In genomic region chr5:123094238-123094991, GRCm38 (mm10) we compare ENCODE assay signal across 9 mouse cellular contexts. TPM values are rescaled to one million over a fixed set of nuclear protein-coding genes. Genes with fewer than 3 reads are reported as not detected.
DNase-seq lines count a peak whose midpoint lies in the region; ATAC-seq and TF ChIP-seq lines count a peak whose summit lies in the region.
"Had no signal": no experiment of that assay in that cellular context is flagged by ENCODE, and none has a peak within 500 bp of the region (broad histone marks: within the 10 kb centered on the region; RNA-seq: fewer than 3 reads in every experiment).

No protein-coding gene starts in this region.

- H3K36me3 ChIP-seq in intestine, embryonic 15.5 days, result no peaks in the 10 kb centered on the region
- H3K36me3 ChIP-seq in intestine, postnatal 0 days (ENCODE audit: control insufficient read depth, insufficient read depth), result no peaks in the 10 kb centered on the region
- H3K36me3 ChIP-seq in heart, adult 2 months (ENCODE audit: control insufficient read depth, insufficient read depth, low read length), result no peaks in the 10 kb centered on the region
- H3K36me3 ChIP-seq: embryonic facial prominence, embryonic 15.5 days had no signal

- peak; percentile 68; the same call in 1 of the 2 replicates for ATAC-seq in intestine, embryonic 15.5 days
- no peak for ATAC-seq in intestine, postnatal 0 days
- ATAC-seq in megakaryocyte-erythroid progenitor cell, adult 5-6 weeks (replicated peaks; ENCODE audit: low FRiP score, low TSS enrichment, poor library complexity, severe bottlenecking), result peak; percentile 84

- no peak for TF ChIP-seq CTCF in intestine, postnatal 0 days (IDR thresholded peaks at IDR 0.05; ENCODE audit: low read depth)
- 0 out of 2 replicates have a peak, but pooled peaks have one; percentile 7 for TF ChIP-seq CTCF in bone marrow macrophage, adult 2 months (IDR thresholded peaks at IDR 0.05; ENCODE audit: low read depth, low read length)
- TF ChIP-seq CTCF in heart, adult 2 months (IDR thresholded peaks at IDR 0.05), result no peak

- peaks cover 2% of the 10 kb centered on the region; the same call in 1 of the 2 replicates for H3K79me2 ChIP-seq in heart, adult 2 months (replicated peaks; ENCODE audit: control insufficient read depth, insufficient read depth, low read length)

- no peak overlapping the region for H3K27ac ChIP-seq in intestine, embryonic 15.5 days
- H3K27ac ChIP-seq in intestine, postnatal 0 days (ENCODE audit: low read depth, low read length), result no peak overlapping the region
- no peak overlapping the region for H3K27ac ChIP-seq in bone marrow macrophage, adult 2 months (ENCODE audit: insufficient read depth, low read depth, low read length)
- no peak overlapping the region for H3K27ac ChIP-seq in heart, adult 2 months
- H3K27ac ChIP-seq: embryonic facial prominence, embryonic 15.5 days had no signal

- H3K9ac ChIP-seq in intestine, embryonic 15.5 days, result no peak overlapping the region
- H3K9ac ChIP-seq in intestine, postnatal 0 days (ENCODE audit: low read depth, low read length), result no peak overlapping the region
- H3K9ac ChIP-seq in heart, adult 2 months (ENCODE audit: low read depth, low read length), result no peak overlapping the region
- H3K9ac ChIP-seq: embryonic facial prominence, embryonic 15.5 days had no signal

- 74% methylated on average over 25 of the region's 25 CpGs for WGBS in intestine, embryonic 15.5 days
- WGBS in intestine, postnatal 0 days, result 74% methylated on average over 25 of the region's 25 CpGs
- 79% methylated on average over 25 of the region's 25 CpGs for WGBS in heart, adult 2 months

- peak; percentile 47 for DNase-seq in kidney, adult 18-20 months
- no peak for DNase-seq in gastrocnemius, adult 18-20 months (ENCODE audit: low spot score)
- DNase-seq in heart, adult 2 months, result no peak
- no peak for DNase-seq in lung, postnatal 10 days

- no peaks in the 10 kb centered on the region for H3K27me3 ChIP-seq in intestine, embryonic 15.5 days (replicated peaks)
- H3K27me3 ChIP-seq in intestine, postnatal 0 days (replicated peaks; ENCODE audit: control insufficient read depth, insufficient read depth, low read length), result no peaks in the 10 kb centered on the region
- H3K27me3 ChIP-seq in heart, adult 2 months (ENCODE audit: control insufficient read depth, insufficient read depth, low read length), result no peaks in the 10 kb centered on the region
- H3K27me3 ChIP-seq: embryonic facial prominence, embryonic 15.5 days had no signal

- H3K9me3 ChIP-seq in intestine, embryonic 15.5 days, result no peaks in the 10 kb centered on the region
- H3K9me3 ChIP-seq in intestine, postnatal 0 days (ENCODE audit: control insufficient read depth), result no peaks in the 10 kb centered on the region
- H3K9me3 ChIP-seq: embryonic facial prominence, embryonic 15.5 days had no signal

- H3K4me3 ChIP-seq in intestine, embryonic 15.5 days (replicated peaks), result no peak overlapping the region
- H3K4me3 ChIP-seq in intestine, postnatal 0 days (ENCODE audit: low read depth, low read length), result no peak overlapping the region
- no peak overlapping the region for H3K4me3 ChIP-seq in bone marrow macrophage, adult 2 months (ENCODE audit: insufficient read depth, low read length)
- no peak overlapping the region for H3K4me3 ChIP-seq in heart, adult 2 months
- H3K4me3 ChIP-seq: embryonic facial prominence, embryonic 15.5 days had no signal

- TF ChIP-seq EP300 in heart, adult 2 months (IDR thresholded peaks at IDR 0.05; ENCODE audit: insufficient read depth, low read depth, low read length), result no peak

- H3K4me2 ChIP-seq in intestine, embryonic 15.5 days (replicated peaks), result no peak overlapping the region
- H3K4me2 ChIP-seq in intestine, postnatal 0 days (replicated peaks; ENCODE audit: low read depth), result no peak overlapping the region
- H3K4me2 ChIP-seq: embryonic facial prominence, embryonic 15.5 days had no signal

- intact Hi-C loops in heart, adult 2 months (cut with DNase I), result no loop called here

- no peak for TF ChIP-seq POLR2A in bone marrow macrophage, adult 2 months (IDR thresholded peaks at IDR 0.05; ENCODE audit: borderline replicate concordance, low read depth, low read length)
- TF ChIP-seq POLR2A in heart, adult 2 months (IDR thresholded peaks at IDR 0.05; ENCODE audit: insufficient read depth, low read depth, low read length), result no peak

- no peaks in the 10 kb centered on the region for H3K4me1 ChIP-seq in intestine, embryonic 15.5 days (replicated peaks)
- H3K4me1 ChIP-seq in intestine, postnatal 0 days (replicated peaks; ENCODE audit: control insufficient read depth, insufficient read depth, low read length), result no peaks in the 10 kb centered on the region
- H3K4me1 ChIP-seq in bone marrow macrophage, adult 2 months (ENCODE audit: control insufficient read depth, insufficient read depth, low read length), result no peaks in the 10 kb centered on the region
- H3K4me1 ChIP-seq in heart, adult 2 months (ENCODE audit: control insufficient read depth, insufficient read depth, low read length), result no peaks in the 10 kb centered on the region
- H3K4me1 ChIP-seq: embryonic facial prominence, embryonic 15.5 days had no signal

RNA-seq across cellular contexts. Expression of gene Tmem120b, which starts 26.2 kb away (rescaled TPM):
- 8.4 and 10.1 TPM in 2 replicates for polyA plus RNA-seq in intestine, embryonic 15.5 days (2015; fragmentation: Nextera tagmentation; extraction: Ambion mirVana)
- 3.2 and 4.2 TPM in 2 replicates for polyA plus RNA-seq in intestine, postnatal 0 days (2015; fragmentation: Nextera tagmentation; extraction: Ambion mirVana)
- 4.3 and 6.8 TPM in 2 replicates for polyA plus RNA-seq in bone marrow macrophage, adult 2 months (2012; ENCODE audit: insufficient read depth, insufficient read length, missing spikeins)
- 22.0 and 24.8 TPM in 2 replicates for total RNA-seq in megakaryocyte-erythroid progenitor cell, adult 5-6 weeks (2014; fragmentation: Nextera tagmentation)
- 4.0 and 12.6 TPM in 2 replicates for total RNA-seq in megakaryocyte-erythroid progenitor cell, adult 5-6 weeks (2017)
- total RNA-seq in gastrocnemius, adult 18-20 months (2021), result 10 to 100 TPM; 16.8 to 19.6 TPM
- total RNA-seq in heart, adult 2 months (2021), result 10 to 100 TPM in 1 of 2 experiments, 1 to 10 TPM in 1; 6.6 to 10.4 TPM
- polyA plus RNA-seq in heart, adult 2 months (2012; rRNA removed), result 10.3 and 10.5 TPM in 2 replicates

RNA-seq across cellular contexts. Expression of gene Rhof, which starts 38.1 kb away (rescaled TPM):
- polyA plus RNA-seq in intestine, embryonic 15.5 days (2015; fragmentation: Nextera tagmentation; extraction: Ambion mirVana), result 1.7 and 2.3 TPM in 2 replicates
- 17.0 TPM in 2 replicates for polyA plus RNA-seq in intestine, postnatal 0 days (2015; fragmentation: Nextera tagmentation; extraction: Ambion mirVana)
- 1.8 and 2.7 TPM in 2 replicates for polyA plus RNA-seq in bone marrow macrophage, adult 2 months (2012; ENCODE audit: insufficient read depth, insufficient read length, missing spikeins)
- 3.2 TPM in 1 of 2 replicates, not detected in the other for total RNA-seq in megakaryocyte-erythroid progenitor cell, adult 5-6 weeks (2014; fragmentation: Nextera tagmentation)
- 0.61 and 1.1 TPM in 2 replicates for total RNA-seq in megakaryocyte-erythroid progenitor cell, adult 5-6 weeks (2017)
- under 1 TPM; 0.09 to 0.24 TPM for total RNA-seq in gastrocnemius, adult 18-20 months (2021)
- under 1 TPM; 0.64 to 0.70 TPM for total RNA-seq in heart, adult 2 months (2021)
- 1.6 and 2.3 TPM in 2 replicates for polyA plus RNA-seq in heart, adult 2 months (2012; rRNA removed)

RNA-seq across cellular contexts. Expression of gene Setd1b, which starts 47.6 kb away (rescaled TPM):
- polyA plus RNA-seq in intestine, embryonic 15.5 days (2015; fragmentation: Nextera tagmentation; extraction: Ambion mirVana), result 7.6 and 8.4 TPM in 2 replicates
- polyA plus RNA-seq in intestine, postnatal 0 days (2015; fragmentation: Nextera tagmentation; extraction: Ambion mirVana), result 5.4 and 6.7 TPM in 2 replicates
- 27.3 and 28.2 TPM in 2 replicates for polyA plus RNA-seq in bone marrow macrophage, adult 2 months (2012; ENCODE audit: insufficient read depth, insufficient read length, missing spikeins)
- total RNA-seq in megakaryocyte-erythroid progenitor cell, adult 5-6 weeks (2014; fragmentation: Nextera tagmentation), result 37.1 and 43.9 TPM in 2 replicates
- 2.1 and 3.9 TPM in 2 replicates for total RNA-seq in megakaryocyte-erythroid progenitor cell, adult 5-6 weeks (2017)
- total RNA-seq in gastrocnemius, adult 18-20 months (2021), result 1 to 10 TPM; 9.0 to 9.8 TPM
- total RNA-seq in heart, adult 2 months (2021), result 10 to 100 TPM; 12.9 to 19.4 TPM
- polyA plus RNA-seq in heart, adult 2 months (2012; rRNA removed), result 6.4 and 7.4 TPM in 2 replicates

RNA-seq across cellular contexts. Expression of gene Morn3, which starts 47.6 kb away (rescaled TPM):
- polyA plus RNA-seq in intestine, embryonic 15.5 days (2015; fragmentation: Nextera tagmentation; extraction: Ambion mirVana), result 0.45 TPM in 1 of 2 replicates, not detected in the other
- polyA plus RNA-seq in intestine, postnatal 0 days (2015; fragmentation: Nextera tagmentation; extraction: Ambion mirVana), result 0.43 TPM in 1 of 2 replicates, not detected in the other
- not detected in 2 replicates for polyA plus RNA-seq in bone marrow macrophage, adult 2 months (2012; ENCODE audit: insufficient read depth, insufficient read length, missing spikeins)
- not detected in 2 replicates for total RNA-seq in megakaryocyte-erythroid progenitor cell, adult 5-6 weeks (2014; fragmentation: Nextera tagmentation)
- total RNA-seq in megakaryocyte-erythroid progenitor cell, adult 5-6 weeks (2017), result not detected in 2 replicates
- not detected for total RNA-seq in gastrocnemius, adult 18-20 months (2021)
- not detected for total RNA-seq in heart, adult 2 months (2021)
- not detected in 2 replicates for polyA plus RNA-seq in heart, adult 2 months (2012; rRNA removed)
